Mouse (Mus musculus) regulatory T cell (primary cell): ENCODE measurements at regions not wholly inside any gene's neighbourhood (a gene's known extent, or its start where the extent isn't known, plus 50 kb on each side); places are given as distances from the start of the nearest gene placed in this dataset.

ENCODE experiments used
- in situ Hi-C: fragments of 300-600 bp; cut with MboI, MseI; formaldehyde crosslinking; loops from one replicate; pipeline ENCODE4 v1.15.1; 2025; ENCODE audit warnings: high pct_unique_total_duplicates

DNA sequence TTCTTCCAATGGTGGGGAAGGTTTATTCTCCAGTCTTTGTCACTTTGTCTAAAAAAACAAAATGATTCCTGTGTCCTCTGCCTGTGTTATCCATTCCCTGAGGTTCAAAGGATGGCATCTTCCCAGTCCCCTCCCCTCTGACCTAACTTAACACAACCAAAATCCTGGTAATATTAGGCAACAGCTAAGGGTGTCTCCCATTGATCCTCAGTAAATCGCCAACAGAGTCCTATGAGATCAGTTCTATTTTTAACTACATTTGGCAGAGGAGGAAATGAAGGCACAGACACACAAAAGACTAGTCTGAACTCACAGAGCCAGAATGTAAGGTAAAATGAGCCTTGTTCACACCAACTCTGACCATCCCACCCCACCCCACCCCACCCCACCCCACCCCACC, 228.8 kb downstream of the Sp3 start:
- in situ Hi-C loops = no loop called here

DNA sequence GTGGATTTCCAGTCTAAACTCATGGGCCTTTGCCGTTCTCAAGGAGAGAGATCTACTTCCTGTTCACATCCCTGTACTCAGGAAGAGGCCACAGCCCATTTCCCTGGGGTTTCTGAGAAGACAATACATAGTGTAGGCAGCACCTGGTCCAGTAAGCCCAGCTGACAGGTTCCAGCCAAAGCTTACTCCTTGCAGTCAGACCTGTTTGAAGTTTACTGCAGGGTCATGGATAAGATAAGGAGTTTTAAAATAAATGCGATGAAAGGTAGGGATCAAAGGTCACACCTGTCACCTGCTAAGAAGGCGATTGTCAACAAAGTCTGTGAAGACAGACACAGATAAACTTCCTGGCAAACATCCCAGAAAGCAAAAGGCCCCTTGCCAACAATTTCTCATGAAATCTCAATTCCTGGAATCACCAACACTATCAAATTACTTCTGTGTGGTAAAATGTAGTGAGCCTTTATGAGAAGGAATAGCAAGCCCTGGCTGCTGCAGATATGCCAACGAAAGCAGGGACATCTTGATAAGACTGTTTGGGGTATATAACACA, 227.5 kb downstream of the Sp3 start:
- in situ Hi-C loops = no loop called here

- in situ Hi-C loops = no loop called here
Observed at GRCm38 (mm10) chr2:72753788-72754713, 226.2 kb downstream of the Sp3 start.

- in situ Hi-C loops = no loop called here
Observed at GRCm38 (mm10) chr2:72763454-72763853, 216.8 kb downstream of the Sp3 start.

- in situ Hi-C loops = no loop called here
Observed at GRCm38 (mm10) chr2:72769030-72769630, 211.1 kb downstream of the Sp3 start.

DNA sequence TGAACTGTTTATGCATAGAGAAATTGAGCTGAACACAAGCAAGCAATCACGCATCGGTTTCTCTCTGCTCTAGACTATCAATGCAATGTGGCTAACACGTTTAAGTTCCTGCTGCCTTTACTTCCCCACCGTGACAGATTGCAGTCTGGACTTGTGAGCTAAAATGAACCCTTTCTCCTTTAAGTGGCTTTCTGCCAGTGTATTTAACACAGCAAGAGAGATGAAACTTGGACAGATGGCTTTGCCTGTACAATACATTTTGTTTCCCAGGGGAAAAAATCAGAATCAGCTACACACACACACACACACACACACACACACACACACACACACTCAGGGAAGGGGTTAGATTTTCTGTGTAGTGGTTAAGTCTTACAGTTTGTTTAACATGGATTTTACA, 206.8 kb downstream of the Sp3 start:
- in situ Hi-C loops = no loop called here

GRCm38 (mm10) chr2:72777330-72777729, 202.9 kb downstream of the Sp3 start:
- in situ Hi-C loops = no loop called here

- in situ Hi-C loops = no loop called here
Observed at GRCm38 (mm10) chr2:72777806-72778510, 202.3 kb downstream of the Sp3 start.

- in situ Hi-C loops = no loop called here
Observed at GRCm38 (mm10) chr2:72779268-72780163, 200.7 kb downstream of the Sp3 start.

- in situ Hi-C loops = no loop called here
Observed at GRCm38 (mm10) chr2:72781369-72782275, 198.6 kb downstream of the Sp3 start.

DNA sequence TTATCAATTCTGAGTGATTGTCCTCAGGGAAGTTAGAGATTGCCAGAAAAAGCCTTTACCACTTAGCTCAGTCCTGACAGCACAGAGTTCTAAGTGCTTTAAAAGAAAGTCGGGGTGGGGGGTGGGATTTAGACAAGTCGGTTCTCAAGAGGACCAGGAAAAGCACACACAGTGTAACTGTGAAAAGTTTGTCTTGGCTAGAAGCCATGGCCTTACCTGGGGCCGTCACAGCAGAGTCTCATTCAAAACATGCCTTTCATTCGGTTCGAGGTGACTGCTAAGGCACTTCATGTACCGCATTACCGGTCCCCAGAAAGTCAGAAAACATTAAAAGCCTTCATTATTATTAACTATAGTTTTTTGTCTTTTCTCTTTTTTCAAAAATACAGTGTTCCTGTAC, 197.9 kb downstream of the Sp3 start:
- in situ Hi-C loops = no loop called here

DNA sequence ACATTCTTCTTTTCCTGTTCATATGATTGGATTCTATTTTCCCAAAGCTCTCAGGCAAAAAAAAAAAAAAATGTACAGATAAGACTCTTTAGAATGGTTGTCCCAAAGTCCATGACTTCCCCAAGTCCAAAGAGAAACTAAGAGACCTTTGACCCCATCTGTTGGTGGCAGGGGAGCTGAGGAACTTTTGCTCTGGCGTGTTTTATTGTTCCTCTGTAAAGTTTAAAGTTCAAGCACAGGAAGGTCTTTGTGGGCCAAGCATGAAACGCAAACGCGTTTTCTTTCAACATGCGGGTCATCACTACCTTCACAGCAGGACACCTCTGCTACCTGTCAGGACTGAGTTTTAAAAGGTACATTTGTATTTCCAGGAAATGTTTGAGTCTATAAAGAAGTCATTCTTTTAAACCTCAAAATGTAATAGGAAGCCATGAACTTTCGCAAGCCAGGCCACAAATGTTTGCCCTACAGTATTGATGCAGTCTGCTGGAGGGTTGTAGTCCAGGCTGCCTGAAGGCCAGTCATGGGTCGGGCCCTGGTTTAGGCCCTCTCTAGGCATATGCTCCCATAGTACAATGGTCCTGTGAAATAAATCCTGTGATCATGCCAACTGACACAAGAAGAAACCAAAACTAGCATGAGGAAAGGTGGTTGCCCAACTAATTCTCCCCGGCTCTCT, 194.7 kb downstream of the Sp3 start:
- in situ Hi-C loops = no loop called here

DNA sequence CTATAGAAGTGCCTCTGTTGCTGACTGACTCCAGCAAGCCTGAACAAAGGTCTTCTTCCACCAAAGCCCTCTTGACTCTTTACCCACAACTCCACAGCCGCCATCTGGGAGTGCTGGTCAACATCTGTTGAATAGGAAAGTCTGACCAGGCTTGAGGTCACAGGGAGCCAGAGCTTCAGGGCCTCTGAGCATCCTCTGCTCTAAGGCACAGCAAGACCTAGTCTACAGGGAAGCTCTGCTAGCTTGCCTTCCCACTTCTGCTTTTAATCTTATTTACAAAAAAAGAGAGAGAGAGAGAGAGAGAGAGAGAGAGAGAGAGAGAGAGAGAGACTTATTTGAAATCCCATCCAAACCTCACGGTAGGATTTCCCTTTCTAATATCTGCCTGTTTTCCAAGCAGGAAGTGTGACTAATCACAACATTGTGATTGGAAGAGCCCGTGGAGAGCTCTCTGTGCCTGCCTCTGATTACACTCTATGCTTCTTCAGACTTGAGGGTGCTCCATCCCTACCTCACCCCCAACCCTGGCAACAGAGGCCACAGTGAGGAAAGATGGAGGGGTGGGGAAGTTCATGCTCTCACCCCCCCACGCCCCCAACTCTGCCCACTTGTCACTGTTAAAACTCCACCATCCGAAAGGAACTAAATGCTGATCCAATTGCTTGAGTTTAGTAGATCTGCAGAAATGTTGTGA, 194.1 kb downstream of the Sp3 start:
- in situ Hi-C loops = no loop called here

DNA sequence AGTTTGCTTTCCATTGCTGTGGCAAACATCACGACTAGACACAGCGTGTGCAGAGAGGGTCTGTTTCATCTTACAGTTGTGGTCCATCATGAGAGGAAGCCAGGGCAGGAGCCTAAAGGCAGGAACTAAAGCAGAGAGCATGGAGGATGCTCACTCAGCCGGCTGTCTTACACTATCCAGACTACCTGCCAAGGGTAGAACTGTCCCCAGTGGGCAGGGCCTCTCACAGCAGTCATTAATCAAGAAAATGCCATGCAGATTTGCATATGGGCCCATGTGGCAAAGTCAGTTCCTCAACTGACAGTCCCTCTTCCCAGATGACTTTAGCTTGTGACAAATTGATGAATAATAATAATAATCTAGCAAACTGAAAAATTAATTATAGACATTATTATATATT, 192.6 kb downstream of the Sp3 start:
- in situ Hi-C loops = no loop called here

DNA sequence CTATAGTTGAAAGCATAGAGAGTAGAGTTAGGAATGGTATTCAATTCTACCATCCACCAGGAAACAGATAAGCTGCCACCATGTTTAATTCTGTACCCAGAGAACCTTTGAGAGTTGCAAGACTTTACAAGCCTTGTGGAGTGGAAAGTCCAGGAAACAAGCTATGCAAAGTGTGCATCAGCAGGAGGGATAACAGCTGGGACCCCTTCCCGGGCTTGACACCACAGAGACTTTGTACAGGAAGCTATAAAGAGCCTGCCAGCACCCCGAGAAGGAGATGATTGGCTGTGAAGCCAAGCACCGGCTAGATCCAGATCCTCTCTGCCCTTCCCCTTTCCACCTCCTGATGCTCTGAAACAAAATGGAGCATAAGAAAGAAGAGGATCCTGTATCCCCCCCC, 188.8 kb downstream of the Sp3 start:
- in situ Hi-C loops = no loop called here

DNA sequence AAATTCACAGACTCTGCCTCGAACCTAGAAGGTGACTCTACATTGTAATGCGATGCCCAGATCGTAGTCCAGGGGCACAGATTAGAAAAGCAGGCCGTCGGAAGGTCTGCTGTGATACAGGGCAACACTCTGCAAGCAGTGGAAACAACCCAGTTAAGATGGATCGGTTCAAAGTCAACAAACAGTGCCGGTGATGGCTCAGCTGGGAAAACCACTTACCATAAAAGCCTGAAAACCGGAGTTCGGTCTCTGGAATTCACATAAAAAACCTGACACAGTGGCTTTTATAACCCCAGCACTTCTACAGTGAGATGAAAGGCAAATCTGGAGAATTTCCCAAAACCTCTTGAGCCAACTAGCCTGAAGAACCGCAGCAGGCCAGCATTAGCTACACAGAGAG, 186.8 kb downstream of the Sp3 start:
- in situ Hi-C loops = no loop called here

DNA sequence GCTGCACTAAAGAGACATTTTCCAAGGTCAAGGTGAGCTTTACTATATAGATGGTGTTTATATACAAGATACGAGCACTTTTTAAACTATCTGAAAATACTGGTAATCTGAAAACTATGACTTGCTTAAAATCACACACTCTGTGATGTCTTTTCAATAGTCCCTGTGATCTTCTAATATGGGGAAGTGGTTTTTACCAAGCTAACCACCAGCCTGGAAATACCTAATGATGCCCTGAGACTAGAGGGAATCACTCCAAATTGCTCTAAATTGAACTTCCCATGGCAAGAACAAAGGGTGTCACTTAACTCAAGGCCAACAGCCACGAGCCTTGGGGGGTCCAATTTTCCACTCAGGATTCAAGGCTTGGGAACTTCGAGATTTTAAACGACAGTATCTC, 185.7 kb downstream of the Sp3 start:
- in situ Hi-C loops = no loop called here

DNA sequence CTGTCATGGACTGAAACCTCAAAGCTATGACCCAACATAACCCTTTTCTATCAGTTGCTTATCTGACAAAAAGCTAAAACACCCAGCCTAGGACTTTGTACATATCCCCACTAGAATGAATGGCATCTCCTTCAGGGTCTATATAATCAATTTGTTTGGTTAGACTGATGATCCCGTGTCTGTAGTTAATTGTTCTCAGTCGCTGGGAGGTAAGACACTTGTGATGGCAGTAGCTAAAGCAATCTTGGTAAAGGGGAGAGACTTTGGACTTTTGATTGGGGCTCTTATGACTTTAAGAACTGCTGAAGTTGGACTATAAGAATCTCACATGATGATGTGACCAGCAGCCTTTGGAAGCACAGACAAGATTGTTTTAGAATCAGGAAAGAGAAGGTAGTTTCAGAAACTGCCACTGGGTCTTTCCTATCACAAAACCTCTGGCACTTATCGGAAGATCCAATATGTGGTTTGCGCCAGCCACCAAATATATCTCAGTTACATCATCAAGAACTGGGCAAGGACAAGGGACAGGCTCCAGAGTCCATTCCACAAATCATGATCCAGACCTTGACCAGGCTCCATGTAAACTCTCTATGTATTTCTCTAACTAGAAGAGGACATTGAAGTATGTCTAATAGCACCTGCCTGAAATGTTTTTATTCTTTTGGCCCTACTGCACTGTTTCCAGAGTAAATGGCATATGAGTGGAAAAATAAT, 183.1 kb downstream of the Sp3 start:
- in situ Hi-C loops = no loop called here
